Mouse (Mus musculus): Measurements from ENCODE around the gene Mtg2. TPM values are rescaled to one million over a fixed set of nuclear protein-coding genes. Genes with fewer than 3 reads are reported as not detected.

The Mtg2 gene
- polyA plus RNA-seq (2012; ENCODE audit: insufficient read depth, low replicate concordance): 2.3 and 13.9 TPM in 2 replicates

DNA sequence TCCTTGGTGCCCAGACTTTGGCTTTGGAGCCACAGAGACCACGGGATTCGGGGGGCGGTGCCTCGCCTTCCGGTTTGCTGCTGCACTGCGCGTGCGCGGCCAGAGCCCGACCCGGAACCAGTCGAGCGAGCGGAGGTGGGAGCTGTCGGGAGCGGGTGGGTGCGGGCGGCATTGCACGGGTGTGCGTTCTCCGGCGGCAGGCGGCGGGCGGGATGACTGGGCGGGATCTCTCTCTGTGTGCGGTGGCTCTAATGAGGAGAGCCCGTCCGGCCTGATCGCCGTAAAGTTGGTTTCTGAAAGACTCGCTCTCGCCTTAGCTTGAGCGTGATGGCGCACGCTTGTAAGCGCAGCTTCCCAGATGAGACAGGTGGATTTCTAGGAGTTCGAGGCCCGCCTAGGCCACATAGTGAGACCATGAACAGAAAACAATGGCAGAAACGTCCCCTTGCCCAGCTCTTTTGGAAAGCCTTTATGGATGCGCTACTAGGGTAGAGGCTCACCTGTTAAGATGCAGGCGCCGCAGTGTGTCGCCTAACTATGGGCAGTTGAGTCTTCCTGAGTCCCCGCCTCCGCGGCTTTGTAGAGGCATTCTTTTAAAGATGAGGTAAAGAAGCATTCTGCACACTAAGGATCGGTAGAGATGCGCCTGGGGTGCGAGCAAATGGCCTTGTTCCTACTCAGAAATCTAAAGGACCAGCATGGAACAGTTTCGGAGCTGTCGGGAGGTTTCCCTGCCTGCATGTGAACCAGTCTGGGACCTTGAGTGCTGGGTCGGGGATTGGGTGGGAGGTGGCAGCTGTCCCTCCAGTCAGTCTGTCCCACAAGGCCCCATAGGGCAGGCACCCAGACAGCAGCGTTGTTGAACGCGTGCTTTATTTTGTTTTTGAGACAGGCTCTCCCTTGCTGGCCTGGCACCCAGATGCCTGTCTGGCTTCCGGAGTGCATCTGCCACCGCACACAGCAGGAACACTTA lies at the start of gene Mtg2:
Mtg2 (plus strand) TSS at position 108 of the 973 bp plus-strand sequence.
- H3K4me1 ChIP-seq: peaks cover 36% of the 10 kb centered on the region
- H3K9me3 ChIP-seq: no peaks in the 10 kb centered on the region
- TF ChIP-seq FLI1 (IDR thresholded peaks at IDR 0.05; ENCODE audit: low read length): peak; percentile 62; the same call in 1 of the 2 replicates
- no peak for TF ChIP-seq GATA1 (IDR thresholded peaks at IDR 0.05; ENCODE audit: borderline replicate concordance, low read length)
- H3K27me3 ChIP-seq (replicated peaks): no peaks in the 10 kb centered on the region
- H3K4me3 ChIP-seq (replicated peaks): peak within 1 kb of the TSS; percentile 96
- peaks cover 52% of the 10 kb centered on the region for H3K36me3 ChIP-seq (replicated peaks; ENCODE audit: low read length)

DNA sequence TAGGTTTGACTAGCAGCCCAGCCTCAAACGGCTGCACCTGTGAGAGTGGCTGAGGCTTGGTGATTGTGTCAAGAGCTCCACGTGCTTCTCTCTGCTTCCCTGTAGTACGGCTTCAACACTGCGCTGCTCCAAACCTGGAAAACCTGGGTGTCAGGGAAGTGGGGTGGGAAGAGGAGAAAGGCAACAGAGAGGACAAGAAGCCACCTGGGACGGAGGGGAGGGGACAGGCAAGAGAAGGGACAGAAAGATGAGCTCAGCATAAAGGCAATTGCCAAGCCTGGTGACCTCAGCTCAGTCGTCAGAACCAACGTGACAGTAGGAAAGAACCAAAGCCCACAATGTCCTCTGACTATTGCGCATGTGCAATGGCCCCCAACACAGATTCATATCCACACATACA lies 49.5 kb upstream of the Mtg2 start:
- Histone ChIP-seq H3K4me1 (peaks cover 47% of the 10 kb centered on the region), H3K9me3 (no peaks in the 10 kb centered on the region), H3K4me3 (replicated peaks) (no peak overlapping the region), H3K27me3 (replicated peaks) (peaks cover 56% of the 10 kb centered on the region), H3K36me3 (replicated peaks; ENCODE audit: low read length) (no peaks in the 10 kb centered on the region)
- TF ChIP-seq GATA1 (IDR thresholded peaks at IDR 0.05; ENCODE audit: borderline replicate concordance, low read length): no peak
- TF ChIP-seq FLI1 (IDR thresholded peaks at IDR 0.05; ENCODE audit: low read length): no peak

- no peak for TF ChIP-seq FLI1 (IDR thresholded peaks at IDR 0.05; ENCODE audit: low read length)
- no peak for TF ChIP-seq GATA1 (IDR thresholded peaks at IDR 0.05; ENCODE audit: borderline replicate concordance, low read length)
- H3K4me1 ChIP-seq: peaks cover 57% of the 10 kb centered on the region
- H3K36me3 ChIP-seq (replicated peaks; ENCODE audit: low read length): peaks cover 15% of the 10 kb centered on the region
- H3K4me3 ChIP-seq (replicated peaks): peak overlapping the region; percentile 18
- H3K27me3 ChIP-seq (replicated peaks): peaks cover 48% of the 10 kb centered on the region
- no peaks in the 10 kb centered on the region for H3K9me3 ChIP-seq
Observed at GRCm38 (mm10) chr2:180022751-180023150, 47.6 kb upstream of the Mtg2 start.

DNA sequence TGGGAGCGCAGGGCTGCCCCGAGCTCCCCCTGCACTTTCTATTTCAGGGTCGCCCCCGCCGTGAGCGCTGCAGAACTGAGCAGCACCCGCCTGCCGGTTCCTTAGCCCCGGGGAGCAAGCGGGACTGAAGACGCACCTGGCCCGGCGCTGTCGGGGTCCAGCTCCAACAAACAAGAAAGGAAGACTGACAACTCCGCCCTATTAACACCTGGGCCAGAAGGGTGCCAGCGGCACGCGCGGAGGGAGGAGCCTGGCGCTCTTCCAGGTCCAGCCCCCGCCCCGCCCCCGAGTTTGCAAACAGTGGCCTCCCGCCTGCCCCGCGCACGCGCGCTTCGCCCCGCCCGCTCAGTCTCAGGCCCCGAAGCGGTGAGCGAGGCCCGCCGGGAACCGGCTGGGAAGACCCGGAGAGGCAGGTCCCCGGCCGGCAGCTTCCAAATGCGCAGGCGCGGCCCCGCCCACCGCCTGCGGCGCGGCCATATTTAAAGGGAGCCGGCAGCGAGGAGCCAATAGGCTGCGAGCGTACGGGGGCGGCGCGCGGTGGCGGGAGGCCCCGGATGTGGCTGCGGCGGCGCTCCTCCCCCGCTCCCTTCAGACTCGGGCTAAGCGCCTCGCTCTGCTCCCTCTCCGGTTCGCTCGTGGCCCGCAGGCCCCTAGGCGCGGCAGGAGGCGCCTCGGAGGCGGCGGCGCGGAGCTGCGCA lies 45.8 kb upstream of the Mtg2 start, which contains the start of gene Lsm14b:
Lsm14b (plus strand) TSS at position 587 of the 698 bp plus-strand sequence.
- peaks cover 65% of the 10 kb centered on the region for H3K4me1 ChIP-seq
- no peak for TF ChIP-seq GATA1 (IDR thresholded peaks at IDR 0.05; ENCODE audit: borderline replicate concordance, low read length)
- peak; percentile 19; the same call in 1 of the 2 replicates for TF ChIP-seq FLI1 (IDR thresholded peaks at IDR 0.05; ENCODE audit: low read length)

GRCm38 (mm10) chr2:180025135-180025860 lies 45.1 kb upstream of the Mtg2 start:
- H3K9me3 ChIP-seq: no peaks in the 10 kb centered on the region
- H3K4me1 ChIP-seq: peaks cover 66% of the 10 kb centered on the region
- peaks cover 24% of the 10 kb centered on the region for H3K27me3 ChIP-seq (replicated peaks)
- H3K4me3 ChIP-seq (replicated peaks): peak overlapping the region; percentile 98
- TF ChIP-seq GATA1 (IDR thresholded peaks at IDR 0.05; ENCODE audit: borderline replicate concordance, low read length) (no peak), FLI1 (IDR thresholded peaks at IDR 0.05; ENCODE audit: low read length) (no peak)
- peaks cover 40% of the 10 kb centered on the region for H3K36me3 ChIP-seq (replicated peaks; ENCODE audit: low read length)

More for the DNA sequence above, 45.8 kb upstream of the Mtg2 start, which contains the start of gene Lsm14b:
- Histone ChIP-seq H3K27me3 (replicated peaks) (peaks cover 32% of the 10 kb centered on the region), H3K4me3 (replicated peaks) (peak within 1 kb of the TSS; percentile 98), H3K36me3 (replicated peaks; ENCODE audit: low read length) (peaks cover 33% of the 10 kb centered on the region), H3K9me3 (no peaks in the 10 kb centered on the region)

GRCm38 (mm10) chr2:180025861-180026200 lies 44.6 kb upstream of the Mtg2 start:
- Histone ChIP-seq H3K4me3 (replicated peaks) (peak overlapping the region; percentile 98), H3K9me3 (no peaks in the 10 kb centered on the region), H3K36me3 (replicated peaks; ENCODE audit: low read length) (peaks cover 45% of the 10 kb centered on the region), H3K4me1 (peaks cover 70% of the 10 kb centered on the region), H3K27me3 (replicated peaks) (peaks cover 19% of the 10 kb centered on the region)
- TF ChIP-seq FLI1 (IDR thresholded peaks at IDR 0.05; ENCODE audit: low read length) (no peak), GATA1 (IDR thresholded peaks at IDR 0.05; ENCODE audit: borderline replicate concordance, low read length) (no peak)

DNA sequence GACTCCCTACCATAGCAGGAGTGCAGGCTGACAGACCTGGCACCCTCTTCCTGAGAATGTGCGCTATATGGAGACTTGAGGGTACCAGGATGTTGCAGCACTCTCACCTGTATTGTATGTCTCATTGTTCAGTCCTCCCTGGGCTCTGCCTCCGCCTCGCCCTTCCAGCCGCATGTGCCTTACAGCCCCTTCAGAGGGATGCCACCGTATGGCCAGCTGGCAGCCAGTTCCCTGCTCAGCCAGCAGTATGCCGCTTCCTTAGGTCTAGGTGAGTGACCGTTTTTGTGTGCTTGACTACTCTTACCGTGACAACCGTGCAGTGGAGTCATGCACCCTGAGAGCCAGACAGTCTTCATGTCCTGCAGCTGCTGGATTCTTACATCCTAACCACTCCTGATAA lies 42.6 kb upstream of the Mtg2 start:
- peaks cover 65% of the 10 kb centered on the region for H3K36me3 ChIP-seq (replicated peaks; ENCODE audit: low read length)
- peak overlapping the region; percentile 80 for H3K4me3 ChIP-seq (replicated peaks)
- no peaks in the 10 kb centered on the region for H3K9me3 ChIP-seq
- H3K4me1 ChIP-seq: peaks cover 73% of the 10 kb centered on the region
- TF ChIP-seq GATA1 (IDR thresholded peaks at IDR 0.05; ENCODE audit: borderline replicate concordance, low read length) (no peak), FLI1 (IDR thresholded peaks at IDR 0.05; ENCODE audit: low read length) (no peak)
- peaks cover 4% of the 10 kb centered on the region for H3K27me3 ChIP-seq (replicated peaks)

- H3K27me3 ChIP-seq (replicated peaks): no peaks in the 10 kb centered on the region
- TF ChIP-seq FLI1 (IDR thresholded peaks at IDR 0.05; ENCODE audit: low read length) (no peak), GATA1 (IDR thresholded peaks at IDR 0.05; ENCODE audit: borderline replicate concordance, low read length) (no peak)
- no peak overlapping the region for H3K4me3 ChIP-seq (replicated peaks)
- H3K4me1 ChIP-seq: peaks cover 80% of the 10 kb centered on the region
- no peaks in the 10 kb centered on the region for H3K9me3 ChIP-seq
- peaks cover 99% of the 10 kb centered on the region for H3K36me3 ChIP-seq (replicated peaks; ENCODE audit: low read length)
Observed at GRCm38 (mm10) chr2:180031270-180031669, 39.1 kb upstream of the Mtg2 start.

GRCm38 (mm10) chr2:180032925-180033324 lies 37.5 kb upstream of the Mtg2 start:
- TF ChIP-seq FLI1 (IDR thresholded peaks at IDR 0.05; ENCODE audit: low read length) (no peak), GATA1 (IDR thresholded peaks at IDR 0.05; ENCODE audit: borderline replicate concordance, low read length) (no peak)
- Histone ChIP-seq H3K9me3 (no peaks in the 10 kb centered on the region), H3K27me3 (replicated peaks) (no peaks in the 10 kb centered on the region), H3K4me1 (peaks cover 70% of the 10 kb centered on the region), H3K36me3 (replicated peaks; ENCODE audit: low read length) (peaks cover 99% of the 10 kb centered on the region), H3K4me3 (replicated peaks) (peak overlapping the region; percentile 47)
